Mouse (Mus musculus): ENCODE data around the gene Gtf2e1. TPM values are rescaled to one million over a fixed set of nuclear protein-coding genes. Genes with fewer than 3 reads are reported as not detected.

Gene Gtf2e1
- 4.2 and 5.5 TPM in 2 replicates for total RNA-seq (2023)

DNA sequence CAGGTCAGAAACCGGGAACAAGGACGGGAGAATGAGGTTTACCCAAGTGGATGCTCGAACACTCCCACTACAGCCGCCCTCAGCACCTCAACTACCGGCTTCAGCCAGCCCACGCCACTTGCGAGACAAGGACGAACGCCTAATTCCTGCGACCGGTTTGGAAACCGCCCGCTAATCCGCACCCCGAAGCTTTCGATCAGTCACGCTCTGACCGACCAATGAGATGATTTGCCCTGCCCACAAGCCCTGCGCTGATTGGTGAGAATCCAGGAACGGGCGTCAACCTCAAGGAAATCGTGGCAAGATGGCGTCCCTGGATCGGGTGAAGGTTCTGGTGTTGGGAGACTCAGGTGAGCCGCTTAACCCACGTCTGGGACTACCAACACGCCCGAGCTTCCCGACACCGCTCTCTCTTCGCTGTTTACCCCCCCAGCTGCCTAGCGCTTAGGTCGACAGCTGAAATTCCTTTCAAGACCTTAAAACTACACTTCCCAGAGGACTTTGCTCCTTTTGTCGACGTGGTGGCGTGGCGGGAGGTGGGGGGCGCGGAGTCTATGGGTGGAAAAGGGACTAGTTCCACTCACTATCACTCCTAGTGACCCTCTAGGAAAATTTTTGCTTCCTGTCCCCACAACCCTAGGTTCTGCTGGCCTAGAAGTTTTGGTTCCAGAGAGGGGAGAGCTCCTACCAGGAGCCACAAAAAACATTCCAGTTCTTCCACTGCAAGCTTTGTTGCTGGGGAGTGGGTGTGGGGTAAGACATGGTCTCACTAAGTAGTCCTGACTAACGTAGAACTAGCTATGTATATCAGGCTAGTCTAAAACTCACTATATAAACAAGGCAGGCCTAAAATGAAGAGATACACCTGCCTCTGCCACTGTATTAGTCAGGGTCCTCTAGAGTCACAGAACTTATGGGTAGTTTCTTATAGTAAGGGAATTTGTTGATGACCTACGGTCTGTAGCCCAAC, at the start of gene Gtf2e1, which contains the start of gene Rabl3:
Gene Gtf2e1, minus strand, starts transcription at position 179 of the 970 bp plus-strand sequence.
Gene Rabl3, plus strand, starts transcription at position 275 of the 970 bp plus-strand sequence.

DNA sequence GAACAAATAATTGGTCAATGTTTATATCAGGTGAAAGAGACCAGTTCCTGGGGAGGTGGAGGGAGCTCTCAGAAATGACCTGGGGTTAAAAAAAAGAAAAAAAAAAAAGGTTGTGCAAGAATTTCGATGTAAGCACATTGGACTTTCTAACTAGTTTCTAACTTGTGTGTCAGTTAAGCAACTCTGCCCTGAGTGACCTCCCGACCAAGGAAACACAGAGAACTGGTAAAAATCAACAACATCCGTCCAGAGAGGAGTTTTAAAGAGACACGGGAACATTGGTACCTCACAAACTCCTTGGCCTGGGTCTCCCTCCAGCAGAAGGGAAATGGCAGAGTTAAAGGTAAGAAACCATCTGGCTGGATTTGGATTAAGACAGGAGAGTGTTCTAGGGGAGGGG, 40.4 kb upstream of the Gtf2e1 start, which contains the start of gene Hgd:
Gene Hgd, plus strand, starts transcription at position 160 of the 400 bp plus-strand sequence.

Other genes starting within 250 kb of the Gtf2e1 start
- gene Stxbp5l, start 154.8 kb downstream of the Gtf2e1 start, total RNA-seq (2023): not detected in 2 replicates
- 8.3 and 13.0 TPM in 2 replicates for gene Rabl3, start 96 bp upstream of the Gtf2e1 start, total RNA-seq (2023)
- not detected in 2 replicates for gene Hgd, start 40.4 kb upstream of the Gtf2e1 start, total RNA-seq (2023)
- gene Ndufb4, start 114.7 kb upstream of the Gtf2e1 start, total RNA-seq (2023): 14.0 and 26.4 TPM in 2 replicates
- 0.35 TPM in 1 of 2 replicates, not detected in the other for gene Fstl1, start 237.1 kb upstream of the Gtf2e1 start, total RNA-seq (2023)

All from neutrophil, adult 65 days (primary cell).